Mouse (Mus musculus) layer of hippocampus, adult 2 months (tissue): ENCODE measurements around the gene Nlgn1. TPM values are rescaled to one million over a fixed set of nuclear protein-coding genes. Genes with fewer than 3 reads are reported as not detected.

Experiments
- DNase-seq, 2 experiments: peaks; one replicate each; pipeline ENCODE4 v3.0.0; 2022; ENCODE audit warnings: low spot score in 2 of 2
- H3K27ac ChIP-seq: fragments of 200-600 bp; 2 replicates; pipeline ENCODE4 v1.8.1; 2022
- H3K4me3 ChIP-seq: fragments of 200-600 bp; 2 replicates; pipeline ENCODE4 v1.8.1; 2022; ENCODE audit warnings: mild to moderate bottlenecking
- CTCF ChIP-seq: fragments of 200-600 bp; conservative IDR thresholded peaks from 2 replicates; pipeline ENCODE4 v1.8.1; 2022; ENCODE audit warnings: antibody characterized with exemption, mild to moderate bottlenecking, moderate library complexity
- total RNA-seq, 2 experiments: library from RNA; stranded (reverse); gene quantifications; 2 replicates each; pipeline ENCODE4 v1.2.3; 2021

Nlgn1 gene
- total RNA-seq, 2 experiments from 2014 or later: 108 to 116 TPM

- H3K4me3 ChIP-seq: no peak overlapping the region
- peak overlapping the region; percentile 41; the same call in 1 of the 2 replicates for H3K27ac ChIP-seq
- no peak for TF ChIP-seq CTCF
- DNase-seq: no peak
Observed at GRCm38 (mm10) chr3:25688789-25689464, 643.3 kb downstream of the Nlgn1 start.

GRCm38 (mm10) chr3:25683696-25684095, 648.6 kb downstream of the Nlgn1 start:
- no peak for DNase-seq
- TF ChIP-seq CTCF: no peak
- Histone ChIP-seq H3K27ac (no peak overlapping the region), H3K4me3 (no peak overlapping the region)

GRCm38 (mm10) chr3:25679373-25679772, 652.9 kb downstream of the Nlgn1 start:
- H3K27ac ChIP-seq: peak overlapping the region; percentile 58
- TF ChIP-seq CTCF: no peak; the same call in 1 of the 2 replicates
- no peak overlapping the region for H3K4me3 ChIP-seq
- peak; percentile 64 to 69 for DNase-seq

- no peak for DNase-seq
- Histone ChIP-seq H3K27ac (no peak overlapping the region), H3K4me3 (no peak overlapping the region)
- no peak for TF ChIP-seq CTCF
Observed at GRCm38 (mm10) chr3:25675888-25676287, 656.4 kb downstream of the Nlgn1 start.

GRCm38 (mm10) chr3:25675069-25675468, 657.2 kb downstream of the Nlgn1 start:
- no peak overlapping the region for H3K27ac ChIP-seq
- no peak overlapping the region for H3K4me3 ChIP-seq
- peak; percentile 90 for TF ChIP-seq CTCF
- no peak for DNase-seq

- Histone ChIP-seq H3K4me3 (no peak overlapping the region), H3K27ac (no peak overlapping the region)
- no peak for TF ChIP-seq CTCF
- no peak for DNase-seq
Observed at GRCm38 (mm10) chr3:25673408-25673807, 658.9 kb downstream of the Nlgn1 start.

GRCm38 (mm10) chr3:25672779-25673178, 659.5 kb downstream of the Nlgn1 start:
- TF ChIP-seq CTCF: no peak
- no peak for DNase-seq
- Histone ChIP-seq H3K27ac (no peak overlapping the region), H3K4me3 (no peak overlapping the region)

- no peak overlapping the region for H3K27ac ChIP-seq
- no peak overlapping the region for H3K4me3 ChIP-seq
- no peak for DNase-seq
- TF ChIP-seq CTCF: no peak
Observed at GRCm38 (mm10) chr3:25663464-25663863, 668.8 kb downstream of the Nlgn1 start.

- no peak for DNase-seq
- TF ChIP-seq CTCF: no peak
- H3K4me3 ChIP-seq: no peak overlapping the region
- H3K27ac ChIP-seq: peak overlapping the region; percentile 54; the same call in 1 of the 2 replicates
Observed at GRCm38 (mm10) chr3:25660285-25660684, 672.0 kb downstream of the Nlgn1 start.

- no peak for TF ChIP-seq CTCF
- Histone ChIP-seq H3K27ac (no peak overlapping the region; the same call in 1 of the 2 replicates), H3K4me3 (no peak overlapping the region)
- no peak for DNase-seq
Observed at GRCm38 (mm10) chr3:25658006-25658405, 674.3 kb downstream of the Nlgn1 start.

GRCm38 (mm10) chr3:25657074-25657473, 675.2 kb downstream of the Nlgn1 start:
- TF ChIP-seq CTCF: no peak
- peak; percentile 42 to 55 for DNase-seq
- Histone ChIP-seq H3K27ac (peak overlapping the region; percentile 33), H3K4me3 (no peak overlapping the region)

GRCm38 (mm10) chr3:25653010-25653409, 679.2 kb downstream of the Nlgn1 start:
- no peak overlapping the region for H3K4me3 ChIP-seq
- no peak overlapping the region for H3K27ac ChIP-seq
- no peak for DNase-seq
- peak; percentile 78 for TF ChIP-seq CTCF

- peak overlapping the region; percentile 56; the same call in 1 of the 2 replicates for H3K27ac ChIP-seq
- no peak for DNase-seq
- TF ChIP-seq CTCF: no peak
- no peak overlapping the region for H3K4me3 ChIP-seq
Observed at GRCm38 (mm10) chr3:25645895-25646691, 686.2 kb downstream of the Nlgn1 start.
